Mouse (Mus musculus): ENCODE results near the gene Tmem35b. TPM values are rescaled to one million over a fixed set of nuclear protein-coding genes. Genes with fewer than 3 reads are reported as not detected.

The Tmem35b gene
- polyA plus RNA-seq, 1 experiment = 15.6 TPM

- H3K4me3 ChIP-seq (ENCODE audit: low read depth, low read length) = no peak overlapping the region
- no peak overlapping the region for H3K27ac ChIP-seq (ENCODE audit: insufficient read depth, low read depth, low read length)
- no peaks in the 10 kb centered on the region for H3K36me3 ChIP-seq (ENCODE audit: control insufficient read depth, insufficient read depth, low read length)
- TF ChIP-seq CTCF (IDR thresholded peaks at IDR 0.05; ENCODE audit: extremely low read depth, insufficient read length, insufficient replicate concordance, low read depth, low read length) = no peak
- TF ChIP-seq POLR2A (IDR thresholded peaks at IDR 0.05; ENCODE audit: low read depth, low read length) = no peak
- H3K4me1 ChIP-seq (ENCODE audit: control insufficient read depth, insufficient read depth, insufficient read length, low read length) = peaks cover 11% of the 10 kb centered on the region
- 33% methylated on average over 7 of the region's 7 CpGs for WGBS
- peaks cover 29% of the 10 kb centered on the region for H3K27me3 ChIP-seq (ENCODE audit: control insufficient read depth, insufficient read depth, low read length)
These were observed 48.6 kb downstream of the Tmem35b start for GRCm38 (mm10) chr4:127172119-127172518.

- H3K27me3 ChIP-seq (ENCODE audit: control insufficient read depth, insufficient read depth, low read length) = peaks cover 27% of the 10 kb centered on the region
- TF ChIP-seq CTCF (IDR thresholded peaks at IDR 0.05; ENCODE audit: extremely low read depth, insufficient read length, insufficient replicate concordance, low read depth, low read length) (no peak), POLR2A (IDR thresholded peaks at IDR 0.05; ENCODE audit: low read depth, low read length) (no peak)
- H3K27ac ChIP-seq (ENCODE audit: insufficient read depth, low read depth, low read length) = no peak overlapping the region
- WGBS = 44% methylated on average over 4 of the region's 4 CpGs
- H3K4me1 ChIP-seq (ENCODE audit: control insufficient read depth, insufficient read depth, insufficient read length, low read length) = peaks cover 11% of the 10 kb centered on the region
- H3K4me3 ChIP-seq (ENCODE audit: low read depth, low read length) = no peak overlapping the region
- H3K36me3 ChIP-seq (ENCODE audit: control insufficient read depth, insufficient read depth, low read length) = no peaks in the 10 kb centered on the region
These were observed 49.1 kb downstream of the Tmem35b start for GRCm38 (mm10) chr4:127172614-127173013.

- no peaks in the 10 kb centered on the region for H3K36me3 ChIP-seq (ENCODE audit: control insufficient read depth, insufficient read depth, low read length)
- no peak overlapping the region for H3K27ac ChIP-seq (ENCODE audit: insufficient read depth, low read depth, low read length)
- peaks cover 20% of the 10 kb centered on the region for H3K27me3 ChIP-seq (ENCODE audit: control insufficient read depth, insufficient read depth, low read length)
- H3K4me1 ChIP-seq (ENCODE audit: control insufficient read depth, insufficient read depth, insufficient read length, low read length) = peaks cover 8% of the 10 kb centered on the region
- TF ChIP-seq POLR2A (IDR thresholded peaks at IDR 0.05; ENCODE audit: low read depth, low read length) (no peak), CTCF (IDR thresholded peaks at IDR 0.05; ENCODE audit: extremely low read depth, insufficient read length, insufficient replicate concordance, low read depth, low read length) (no peak)
- H3K4me3 ChIP-seq (ENCODE audit: low read depth, low read length) = no peak overlapping the region
- 2% methylated on average over 8 of the region's 8 CpGs for WGBS
These were observed 50.0 kb downstream of the Tmem35b start for GRCm38 (mm10) chr4:127173461-127173860.

GRCm38 (mm10) chr4:127174075-127174899, 50.8 kb downstream of the Tmem35b start:
- peaks cover 5% of the 10 kb centered on the region for H3K4me1 ChIP-seq (ENCODE audit: control insufficient read depth, insufficient read depth, insufficient read length, low read length)
- H3K27me3 ChIP-seq (ENCODE audit: control insufficient read depth, insufficient read depth, low read length) = peaks cover 12% of the 10 kb centered on the region
- no peaks in the 10 kb centered on the region for H3K36me3 ChIP-seq (ENCODE audit: control insufficient read depth, insufficient read depth, low read length)
- H3K4me3 ChIP-seq (ENCODE audit: low read depth, low read length) = no peak overlapping the region
- TF ChIP-seq CTCF (IDR thresholded peaks at IDR 0.05; ENCODE audit: extremely low read depth, insufficient read length, insufficient replicate concordance, low read depth, low read length) (no peak), POLR2A (IDR thresholded peaks at IDR 0.05; ENCODE audit: low read depth, low read length) (no peak)
- 58% methylated on average over 8 of the region's 8 CpGs for WGBS
- no peak overlapping the region for H3K27ac ChIP-seq (ENCODE audit: insufficient read depth, low read depth, low read length)

- H3K27ac ChIP-seq (ENCODE audit: insufficient read depth, low read depth, low read length) = no peak overlapping the region
- H3K36me3 ChIP-seq (ENCODE audit: control insufficient read depth, insufficient read depth, low read length) = no peaks in the 10 kb centered on the region
- H3K27me3 ChIP-seq (ENCODE audit: control insufficient read depth, insufficient read depth, low read length) = peaks cover 7% of the 10 kb centered on the region; the same call in 1 of the 2 replicates
- no peak overlapping the region for H3K4me3 ChIP-seq (ENCODE audit: low read depth, low read length)
- 41% methylated on average over 4 of the region's 4 CpGs for WGBS
- TF ChIP-seq CTCF (IDR thresholded peaks at IDR 0.05; ENCODE audit: extremely low read depth, insufficient read length, insufficient replicate concordance, low read depth, low read length) = no peak
- no peak for TF ChIP-seq POLR2A (IDR thresholded peaks at IDR 0.05; ENCODE audit: low read depth, low read length)
- H3K4me1 ChIP-seq (ENCODE audit: control insufficient read depth, insufficient read depth, insufficient read length, low read length) = no peaks in the 10 kb centered on the region
These were observed 51.4 kb downstream of the Tmem35b start for GRCm38 (mm10) chr4:127174900-127175278.

GRCm38 (mm10) chr4:127177961-127178360, 54.5 kb downstream of the Tmem35b start:
- H3K27ac ChIP-seq (ENCODE audit: insufficient read depth, low read depth, low read length) = no peak overlapping the region
- no peaks in the 10 kb centered on the region for H3K36me3 ChIP-seq (ENCODE audit: control insufficient read depth, insufficient read depth, low read length)
- WGBS = 52% methylated on average over 11 of the region's 11 CpGs
- H3K4me1 ChIP-seq (ENCODE audit: control insufficient read depth, insufficient read depth, insufficient read length, low read length) = no peaks in the 10 kb centered on the region
- H3K4me3 ChIP-seq (ENCODE audit: low read depth, low read length) = no peak overlapping the region
- TF ChIP-seq CTCF (IDR thresholded peaks at IDR 0.05; ENCODE audit: extremely low read depth, insufficient read length, insufficient replicate concordance, low read depth, low read length) (no peak), POLR2A (IDR thresholded peaks at IDR 0.05; ENCODE audit: low read depth, low read length) (no peak)
- H3K27me3 ChIP-seq (ENCODE audit: control insufficient read depth, insufficient read depth, low read length) = 0 out of 2 replicates have a peak, but pooled peaks cover 4% of the 10 kb centered on the region

GRCm38 (mm10) chr4:127178671-127179070, 55.2 kb downstream of the Tmem35b start:
- no peak for TF ChIP-seq POLR2A (IDR thresholded peaks at IDR 0.05; ENCODE audit: low read depth, low read length)
- TF ChIP-seq CTCF (IDR thresholded peaks at IDR 0.05; ENCODE audit: extremely low read depth, insufficient read length, insufficient replicate concordance, low read depth, low read length) = no peak
- Histone ChIP-seq H3K27me3 (ENCODE audit: control insufficient read depth, insufficient read depth, low read length) (0 out of 2 replicates have a peak, but pooled peaks cover under 1% of the 10 kb centered on the region), H3K4me1 (ENCODE audit: control insufficient read depth, insufficient read depth, insufficient read length, low read length) (no peaks in the 10 kb centered on the region), H3K36me3 (ENCODE audit: control insufficient read depth, insufficient read depth, low read length) (no peaks in the 10 kb centered on the region), H3K4me3 (ENCODE audit: low read depth, low read length) (no peak overlapping the region), H3K27ac (ENCODE audit: insufficient read depth, low read depth, low read length) (no peak overlapping the region)
- 49% methylated on average over 9 of the region's 9 CpGs for WGBS

Other genes with a start within 250 kb of the Tmem35b start
- gene Zmym4, start 155.6 kb upstream of the Tmem35b start, polyA plus RNA-seq (2012; rRNA removed) = 0.19 and 0.74 TPM in 2 replicates
- 31.5 and 47.9 TPM in 2 replicates for gene Sfpq, start 102.4 kb upstream of the Tmem35b start, polyA plus RNA-seq (2012; rRNA removed)
- gene Zmym1, start 62.5 kb upstream of the Tmem35b start, polyA plus RNA-seq (2012; rRNA removed) = 0.20 and 0.39 TPM in 2 replicates
- gene Zmym6, start 46.3 kb upstream of the Tmem35b start, polyA plus RNA-seq (2012; rRNA removed) = 0.76 and 1.1 TPM in 2 replicates
- 0.47 and 0.75 TPM in 2 replicates for gene Dlgap3, start 45.5 kb downstream of the Tmem35b start, polyA plus RNA-seq (2012; rRNA removed)
- gene Smim12, start 120.1 kb downstream of the Tmem35b start, polyA plus RNA-seq (2012; rRNA removed) = 13.4 and 18.1 TPM in 2 replicates
- 5.1 and 7.0 TPM in 2 replicates for gene Gja4, start 190.3 kb downstream of the Tmem35b start, polyA plus RNA-seq (2012; rRNA removed)
- 3.5 and 21.3 TPM in 2 replicates for gene Gjb3, start 207.2 kb downstream of the Tmem35b start, polyA plus RNA-seq (2012; rRNA removed)
- gene Gjb4, start 230.4 kb downstream of the Tmem35b start, polyA plus RNA-seq (2012; rRNA removed) = 0.18 and 0.53 TPM in 2 replicates
- gene Gjb5, start 234.5 kb downstream of the Tmem35b start, polyA plus RNA-seq (2012; rRNA removed) = 0.10 and 0.23 TPM in 2 replicates

Data from small intestine, adult 2 months (tissue).